Mouse (Mus musculus): ENCODE results near the gene Cdc14b. TPM values are rescaled to one million over a fixed set of nuclear protein-coding genes. Genes with fewer than 3 reads are reported as not detected.
A peak's percentile ranks its signal among the peaks of the same experiment; 100 is the strongest.

Gene Cdc14b
- polyA plus RNA-seq, 1 experiment from 2014 or later = 11.8 TPM

GRCm38 (mm10) chr13:64161916-64162611 is 113.0 kb downstream of the Cdc14b start:
- Histone ChIP-seq H3K9me3 (ENCODE audit: control insufficient read depth, low read length) (no peaks in the 10 kb centered on the region), H3K4me1 (replicated peaks; ENCODE audit: control insufficient read depth, insufficient read depth) (peaks cover 4% of the 10 kb centered on the region; the same call in 1 of the 2 replicates), H3K4me3 (ENCODE audit: low read depth, low read length) (peak overlapping the region; percentile 81), H3K4me2 (replicated peaks; ENCODE audit: low read depth) (peak overlapping the region; percentile 96), H3K9ac (ENCODE audit: low read length) (peak overlapping the region; percentile 86), H3K27ac (replicated peaks) (peak overlapping the region; percentile 92), H3K36me3 (ENCODE audit: control insufficient read depth, insufficient read depth, low read length) (no peaks in the 10 kb centered on the region), H3K27me3 (ENCODE audit: control insufficient read depth, insufficient read depth, low read length) (no peaks in the 10 kb centered on the region)
- DNase-seq (ENCODE audit: low spot score) (no peak), ATAC-seq (ENCODE audit: low FRiP score, low TSS enrichment) (peak; percentile 72)
- under 1% methylated on average over 48 of the region's 71 CpGs for WGBS
- no peak for TF ChIP-seq EP300 (optimal IDR thresholded peaks at IDR 0.05)
- no peak for TF ChIP-seq CTCF (IDR thresholded peaks at IDR 0.05; ENCODE audit: low read depth)

DNA sequence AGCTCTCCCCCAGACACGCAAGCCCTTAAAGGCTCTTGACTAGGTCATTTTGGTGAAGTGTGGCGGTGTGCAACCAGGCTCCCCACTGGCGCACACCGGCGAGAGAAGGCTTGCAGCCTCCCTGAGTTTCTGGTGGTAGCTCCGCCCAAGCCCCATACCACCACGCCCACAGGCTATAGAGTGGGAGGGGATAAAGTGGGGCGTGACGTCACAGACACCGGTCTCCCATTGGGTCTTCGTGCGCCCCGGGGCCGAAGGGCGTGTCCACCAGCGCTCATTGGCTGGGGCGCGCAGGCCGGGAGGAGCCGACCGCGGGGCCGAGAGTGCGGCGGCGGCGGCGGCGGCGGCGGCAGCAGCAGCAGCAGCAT is 113.6 kb downstream of the Cdc14b start, which contains the start of gene Habp4:
Gene Habp4 (plus strand): TSS at position 277 of the 368 bp plus-strand sequence.
- peak; percentile 99 for DNase-seq (ENCODE audit: low spot score)

DNA sequence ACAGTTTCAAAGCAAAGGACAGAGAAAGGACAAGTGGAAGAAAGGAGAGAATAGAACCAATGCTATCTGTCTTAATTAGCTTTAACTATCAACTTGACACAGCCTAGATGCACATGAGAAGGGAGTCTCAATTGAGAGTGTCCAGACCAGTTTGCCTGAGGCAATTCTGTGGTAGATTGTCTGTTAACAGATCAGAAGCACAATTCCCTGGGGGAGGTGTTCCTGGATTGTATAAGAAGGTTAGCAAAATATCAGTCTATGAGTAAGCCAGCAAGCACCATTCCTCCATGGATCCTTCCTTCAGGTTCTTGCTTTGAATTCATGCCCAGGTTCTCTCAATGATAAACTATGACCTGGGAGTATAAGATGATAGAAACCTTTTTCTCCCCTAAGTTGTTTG is 118.1 kb downstream of the Cdc14b start:
- Histone ChIP-seq H3K4me2 (replicated peaks; ENCODE audit: low read depth) (no peak overlapping the region), H3K9ac (ENCODE audit: low read length) (no peak overlapping the region), H3K9me3 (ENCODE audit: control insufficient read depth, low read length) (no peaks in the 10 kb centered on the region), H3K27ac (replicated peaks) (no peak overlapping the region), H3K4me1 (replicated peaks; ENCODE audit: control insufficient read depth, insufficient read depth) (no peaks in the 10 kb centered on the region), H3K4me3 (ENCODE audit: low read depth, low read length) (no peak overlapping the region), H3K36me3 (ENCODE audit: control insufficient read depth, insufficient read depth, low read length) (no peaks in the 10 kb centered on the region), H3K27me3 (ENCODE audit: control insufficient read depth, insufficient read depth, low read length) (no peaks in the 10 kb centered on the region)
- ATAC-seq (ENCODE audit: low FRiP score, low TSS enrichment) (no peak), DNase-seq (ENCODE audit: low spot score) (no peak)
- no peak for TF ChIP-seq CTCF (IDR thresholded peaks at IDR 0.05; ENCODE audit: low read depth)
- TF ChIP-seq EP300 (optimal IDR thresholded peaks at IDR 0.05) = no peak

More for the DNA sequence above, 113.6 kb downstream of the Cdc14b start, which contains the start of gene Habp4:
- Histone ChIP-seq H3K9ac (ENCODE audit: low read length) (peak within 1 kb of the TSS; percentile 86), H3K4me1 (replicated peaks; ENCODE audit: control insufficient read depth, insufficient read depth) (peaks cover 4% of the 10 kb centered on the region; the same call in 1 of the 2 replicates), H3K27ac (replicated peaks) (peak within 1 kb of the TSS; percentile 92), H3K27me3 (ENCODE audit: control insufficient read depth, insufficient read depth, low read length) (no peaks in the 10 kb centered on the region), H3K36me3 (ENCODE audit: control insufficient read depth, insufficient read depth, low read length) (no peaks in the 10 kb centered on the region), H3K9me3 (ENCODE audit: control insufficient read depth, low read length) (no peaks in the 10 kb centered on the region), H3K4me2 (replicated peaks; ENCODE audit: low read depth) (peak within 1 kb of the TSS; percentile 96), H3K4me3 (ENCODE audit: low read depth, low read length) (peak within 1 kb of the TSS; percentile 81)
- WGBS = 0% methylated on average over 24 of the region's 31 CpGs
- peak; percentile 100 for ATAC-seq (ENCODE audit: low FRiP score, low TSS enrichment)
- TF ChIP-seq CTCF (IDR thresholded peaks at IDR 0.05; ENCODE audit: low read depth) = no peak
- TF ChIP-seq EP300 (optimal IDR thresholded peaks at IDR 0.05) = no peak

DNA sequence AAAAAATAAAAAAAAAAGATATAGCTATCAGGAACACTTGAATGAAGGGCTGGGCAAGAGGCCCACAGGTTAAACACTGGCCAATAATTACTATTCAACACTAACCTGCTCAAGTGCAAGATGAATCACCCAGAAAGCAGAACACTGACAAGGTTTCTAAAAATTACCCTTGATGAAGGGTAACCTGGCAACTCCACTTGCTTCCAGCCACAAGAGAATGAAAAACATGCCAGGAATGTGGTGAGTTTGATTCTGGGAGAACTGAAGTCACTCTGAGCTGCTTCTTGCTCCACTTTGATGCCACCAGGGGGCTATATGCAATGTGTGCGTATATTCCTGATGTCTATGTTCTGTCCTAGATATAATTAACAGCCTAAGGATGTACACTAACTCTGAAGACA is 119.9 kb downstream of the Cdc14b start:
- Histone ChIP-seq H3K27me3 (ENCODE audit: control insufficient read depth, insufficient read depth, low read length) (no peaks in the 10 kb centered on the region), H3K27ac (replicated peaks) (peak overlapping the region; percentile 24; the same call in 1 of the 2 replicates), H3K9me3 (ENCODE audit: control insufficient read depth, low read length) (no peaks in the 10 kb centered on the region), H3K4me1 (replicated peaks; ENCODE audit: control insufficient read depth, insufficient read depth) (no peaks in the 10 kb centered on the region), H3K4me3 (ENCODE audit: low read depth, low read length) (no peak overlapping the region), H3K4me2 (replicated peaks; ENCODE audit: low read depth) (no peak overlapping the region), H3K9ac (ENCODE audit: low read length) (no peak overlapping the region), H3K36me3 (ENCODE audit: control insufficient read depth, insufficient read depth, low read length) (no peaks in the 10 kb centered on the region)
- DNase-seq (ENCODE audit: low spot score) (no peak), ATAC-seq (ENCODE audit: low FRiP score, low TSS enrichment) (no peak)
- TF ChIP-seq EP300 (optimal IDR thresholded peaks at IDR 0.05) (no peak), CTCF (IDR thresholded peaks at IDR 0.05; ENCODE audit: low read depth) (peak; percentile 67)
- WGBS = 33% methylated on average over 1 of the region's 1 CpGs

GRCm38 (mm10) chr13:64154651-64155050 is 120.4 kb downstream of the Cdc14b start:
- no peaks in the 10 kb centered on the region for H3K36me3 ChIP-seq (ENCODE audit: control insufficient read depth, insufficient read depth, low read length)
- H3K27ac ChIP-seq (replicated peaks) = no peak overlapping the region
- no peaks in the 10 kb centered on the region for H3K4me1 ChIP-seq (replicated peaks; ENCODE audit: control insufficient read depth, insufficient read depth)
- ATAC-seq (ENCODE audit: low FRiP score, low TSS enrichment) (no peak), DNase-seq (ENCODE audit: low spot score) (no peak)
- WGBS = 35% methylated on average over 2 of the region's 2 CpGs
- TF ChIP-seq EP300 (optimal IDR thresholded peaks at IDR 0.05) (no peak), CTCF (IDR thresholded peaks at IDR 0.05; ENCODE audit: low read depth) (no peak)
- H3K4me2 ChIP-seq (replicated peaks; ENCODE audit: low read depth) = no peak overlapping the region
- no peaks in the 10 kb centered on the region for H3K9me3 ChIP-seq (ENCODE audit: control insufficient read depth, low read length)
- no peak overlapping the region for H3K9ac ChIP-seq (ENCODE audit: low read length)
- no peaks in the 10 kb centered on the region for H3K27me3 ChIP-seq (ENCODE audit: control insufficient read depth, insufficient read depth, low read length)
- H3K4me3 ChIP-seq (ENCODE audit: low read depth, low read length) = no peak overlapping the region

DNA sequence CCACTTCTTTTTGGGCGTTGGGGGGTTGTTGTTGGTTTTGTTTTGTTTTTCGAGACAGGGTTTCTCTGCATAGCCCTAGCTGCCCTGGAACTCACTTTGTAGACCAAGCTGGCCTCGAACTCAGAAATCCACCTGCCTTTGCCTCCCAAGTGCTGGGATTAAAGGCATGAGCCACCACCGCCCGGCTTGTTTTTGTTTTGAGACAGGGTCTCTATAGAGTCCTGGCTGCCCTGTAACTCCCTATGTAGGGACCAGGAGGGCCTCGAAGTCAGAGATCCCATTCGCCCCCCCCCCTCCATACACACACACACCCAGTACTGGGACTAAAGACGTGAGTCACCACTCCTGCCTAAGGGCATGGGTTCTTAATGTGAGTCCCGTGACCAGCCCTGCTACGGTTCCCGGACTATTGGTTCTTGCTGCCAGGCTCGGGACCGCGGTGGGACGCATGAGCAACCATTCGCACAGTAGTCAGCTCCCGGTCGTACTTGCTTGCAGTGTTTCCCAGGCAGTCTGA is 121.3 kb downstream of the Cdc14b start:
- H3K36me3 ChIP-seq (ENCODE audit: control insufficient read depth, insufficient read depth, low read length) = no peaks in the 10 kb centered on the region
- WGBS = 1% methylated on average over 18 of the region's 18 CpGs
- TF ChIP-seq CTCF (IDR thresholded peaks at IDR 0.05; ENCODE audit: low read depth) = no peak
- no peak for TF ChIP-seq EP300 (optimal IDR thresholded peaks at IDR 0.05)
- peak overlapping the region; percentile 82 for H3K4me3 ChIP-seq (ENCODE audit: low read depth, low read length)
- DNase-seq (ENCODE audit: low spot score) = peak; percentile 72
- peak overlapping the region; percentile 41; the same call in 1 of the 2 replicates for H3K9ac ChIP-seq (ENCODE audit: low read length)
- H3K27ac ChIP-seq (replicated peaks) = peak overlapping the region; percentile 70
- no peaks in the 10 kb centered on the region for H3K9me3 ChIP-seq (ENCODE audit: control insufficient read depth, low read length)
- no peaks in the 10 kb centered on the region for H3K27me3 ChIP-seq (ENCODE audit: control insufficient read depth, insufficient read depth, low read length)
- peak overlapping the region; percentile 56 for H3K4me2 ChIP-seq (replicated peaks; ENCODE audit: low read depth)
- peak; percentile 74 for ATAC-seq (ENCODE audit: low FRiP score, low TSS enrichment)
- H3K4me1 ChIP-seq (replicated peaks; ENCODE audit: control insufficient read depth, insufficient read depth) = no peaks in the 10 kb centered on the region
